Mouse (Mus musculus) heart, postnatal 4 days (tissue): ENCODE measurements at regions not wholly inside any gene's neighbourhood (a gene's known extent, or its start where the extent isn't known, plus 50 kb on each side); places are given as distances from the start of the nearest gene placed in this dataset.

Experiments used
- DNase-seq: peaks from one replicate; pipeline ENCODE4 v3.0.0; 2021

GRCm38 (mm10) chr7:110679916-110680315 is 52.5 kb downstream of the Adm start:
- DNase-seq = no peak

GRCm38 (mm10) chr7:110682911-110683310 is 55.5 kb downstream of the Adm start:
- DNase-seq = no peak

GRCm38 (mm10) chr7:110688884-110689681 is 61.6 kb downstream of the Adm start:
- DNase-seq = peak; percentile 88

GRCm38 (mm10) chr7:110690241-110690640 is 62.8 kb downstream of the Adm start:
- no peak for DNase-seq

GRCm38 (mm10) chr7:110690856-110691255 is 63.4 kb downstream of the Adm start:
- no peak for DNase-seq

GRCm38 (mm10) chr7:110694262-110694661 is 66.8 kb downstream of the Adm start:
- DNase-seq = no peak

- no peak for DNase-seq
These were observed 68.3 kb downstream of the Adm start for GRCm38 (mm10) chr7:110695729-110696128.

- no peak for DNase-seq
These were observed 69.5 kb upstream of the Ampd3 start for GRCm38 (mm10) chr7:110698211-110699153.

GRCm38 (mm10) chr7:110699596-110699995 is 68.4 kb upstream of the Ampd3 start:
- no peak for DNase-seq

GRCm38 (mm10) chr7:110701681-110702413 is 66.2 kb upstream of the Ampd3 start:
- peak; percentile 82 for DNase-seq

GRCm38 (mm10) chr7:110702414-110702783 is 65.6 kb upstream of the Ampd3 start:
- no peak for DNase-seq

GRCm38 (mm10) chr7:110705311-110706000 is 62.5 kb upstream of the Ampd3 start:
- no peak for DNase-seq

- DNase-seq = no peak
These were observed 61.9 kb upstream of the Ampd3 start for GRCm38 (mm10) chr7:110706001-110706695.

GRCm38 (mm10) chr7:110706696-110707087 is 61.3 kb upstream of the Ampd3 start:
- peak; percentile 66 for DNase-seq

GRCm38 (mm10) chr7:110708116-110708515 is 59.9 kb upstream of the Ampd3 start:
- peak; percentile 52 for DNase-seq

- DNase-seq = no peak
These were observed 59.2 kb upstream of the Ampd3 start for GRCm38 (mm10) chr7:110708781-110709180.

GRCm38 (mm10) chr7:110709606-110710005 is 58.4 kb upstream of the Ampd3 start:
- no peak for DNase-seq

- no peak for DNase-seq
These were observed 57.6 kb upstream of the Ampd3 start for GRCm38 (mm10) chr7:110710256-110710962.

- no peak for DNase-seq
These were observed 54.3 kb upstream of the Ampd3 start for GRCm38 (mm10) chr7:110713661-110714060.

- DNase-seq = no peak
These were observed 52.9 kb upstream of the Ampd3 start for GRCm38 (mm10) chr7:110715110-110715509.

- DNase-seq = no peak
These were observed 52.5 kb upstream of the Ampd3 start for GRCm38 (mm10) chr7:110715545-110715944.
